Mouse (Mus musculus): ENCODE results near the gene Rhox11. TPM values are rescaled to one million over a fixed set of nuclear protein-coding genes. Genes with fewer than 3 reads are reported as not detected.

Gene Rhox11
- polyA plus RNA-seq, 1 experiment from 2014 or later, result not detected

Other genes with a start within 250 kb of the Rhox11 start
- gene Rhox8, start 206.2 kb downstream of the Rhox11 start, polyA plus RNA-seq (2015; fragmentation: Nextera tagmentation; extraction: Ambion mirVana), result not detected in 2 replicates
- not detected in 2 replicates for gene Rhox7b, start 187.9 kb downstream of the Rhox11 start, polyA plus RNA-seq (2015; fragmentation: Nextera tagmentation; extraction: Ambion mirVana)
- not detected in 2 replicates for gene Rhox9, start 183.4 kb downstream of the Rhox11 start, polyA plus RNA-seq (2015; fragmentation: Nextera tagmentation; extraction: Ambion mirVana)
- not detected in 2 replicates for gene Btg1-ps1, start 66.3 kb downstream of the Rhox11 start, polyA plus RNA-seq (2015; fragmentation: Nextera tagmentation; extraction: Ambion mirVana)
- not detected in 2 replicates for gene Btg1-ps2, start 42.0 kb downstream of the Rhox11 start, polyA plus RNA-seq (2015; fragmentation: Nextera tagmentation; extraction: Ambion mirVana)
- not detected in 2 replicates for gene Rhox10, start 18.7 kb downstream of the Rhox11 start, polyA plus RNA-seq (2015; fragmentation: Nextera tagmentation; extraction: Ambion mirVana)
- gene Rhox12, start 25.8 kb upstream of the Rhox11 start, polyA plus RNA-seq (2015; fragmentation: Nextera tagmentation; extraction: Ambion mirVana), result not detected in 2 replicates
- gene Rhox13, start 36.1 kb upstream of the Rhox11 start, polyA plus RNA-seq (2015; fragmentation: Nextera tagmentation; extraction: Ambion mirVana), result not detected in 2 replicates
- 2.0 and 2.1 TPM in 2 replicates for gene Zbtb33, start 104.7 kb upstream of the Rhox11 start, polyA plus RNA-seq (2015; fragmentation: Nextera tagmentation; extraction: Ambion mirVana)
- 14.3 and 15.1 TPM in 2 replicates for gene Tmem255a, start 167.3 kb upstream of the Rhox11 start, polyA plus RNA-seq (2015; fragmentation: Nextera tagmentation; extraction: Ambion mirVana)
- gene Atp1b4, start 231.0 kb upstream of the Rhox11 start, polyA plus RNA-seq (2015; fragmentation: Nextera tagmentation; extraction: Ambion mirVana), result 0.04 and 0.08 TPM in 2 replicates